Mouse (Mus musculus) MEL (cell line): ENCODE results near the gene Prss32. TPM values are rescaled to one million over a fixed set of nuclear protein-coding genes. Genes with fewer than 3 reads are reported as not detected.

Source experiments
- DNase-seq: peaks from one replicate; pipeline ENCODE4 v3.0.0; 2011; ENCODE audit warnings: low read depth, low spot score
- H3K27ac ChIP-seq: 2 replicates; pipeline ENCODE4 v1.5.1; 2012; ENCODE audit warnings: low read depth, mild to moderate bottlenecking, control low read depth, low read length, moderate library complexity; ENCODE audit not compliant: control insufficient read depth
- H3K27me3 ChIP-seq, 2 experiments: fragments of 150-350 bp in 1 of 2; sonication (generic) in 1 of 2; 2 replicates each; pipeline ENCODE4 v1.6.1; 2012; ENCODE audit warnings: low read length in 2 of 2, mild to moderate bottlenecking in 2 of 2, improper control_type of control experiment in 1 of 2, moderate library complexity in 1 of 2; ENCODE audit not compliant: insufficient read depth in 2 of 2, control insufficient read depth in 1 of 2
- H3K36me3 ChIP-seq, 2 experiments: 2 replicates each; pipeline ENCODE4 v1.6.1; 2012 to 2014; ENCODE audit warnings: low read length in 2 of 2, improper control_type of control experiment in 1 of 2, inconsistent platforms in 1 of 2, mild to moderate bottlenecking in 1 of 2; ENCODE audit not compliant: insufficient read depth in 2 of 2, control insufficient read depth in 1 of 2
- H3K4me1 ChIP-seq, 2 experiments: fragments of 150-350 bp in 1 of 2; sonication (generic) in 1 of 2; 2 replicates each; pipeline ENCODE4 v1.6.1; 2012; ENCODE audit warnings: low read length in 2 of 2, improper control_type of control experiment in 1 of 2, mild to moderate bottlenecking in 1 of 2; ENCODE audit not compliant: insufficient read depth in 2 of 2, control insufficient read depth in 1 of 2
- H3K4me3 ChIP-seq, 2 experiments: fragments of 150-350 bp in 1 of 2; sonication (generic) in 1 of 2; 2 replicates each; pipeline ENCODE4 v1.5.1; 2012; ENCODE audit warnings: low read depth in 2 of 2, low read length in 2 of 2, mild to moderate bottlenecking in 2 of 2, moderate library complexity in 2 of 2, control low read depth in 1 of 2, improper control_type of control experiment in 1 of 2; ENCODE audit not compliant: control insufficient read depth in 1 of 2, insufficient read depth in 1 of 2
- H3K79me2 ChIP-seq: 2 replicates; pipeline ENCODE4 v1.6.1; 2012; ENCODE audit warnings: mild to moderate bottlenecking, low read length, moderate library complexity; ENCODE audit not compliant: control insufficient read depth, poor library complexity, insufficient read depth
- H3K9ac ChIP-seq: 2 replicates; pipeline ENCODE4 v1.6.1; 2012; ENCODE audit warnings: low read depth, mild to moderate bottlenecking, control low read depth, low read length, moderate library complexity; ENCODE audit not compliant: control insufficient read depth, poor library complexity, severe bottlenecking
- H3K9me3 ChIP-seq: fragments of 150-350 bp; sonication (generic); replicated peaks from 2 replicates; pipeline ENCODE4 v1.6.1; 2012; ENCODE audit warnings: mild to moderate bottlenecking, low read length, improper control_type of control experiment, moderate library complexity; ENCODE audit not compliant: insufficient read depth
- BHLHE40 ChIP-seq: IDR thresholded peaks from 2 replicates; pipeline ENCODE4 v1.6.1; 2012; ENCODE audit warnings: low read depth, mild to moderate bottlenecking, inconsistent platforms, low read length, improper control_type of control experiment, borderline replicate concordance
- CHD1 ChIP-seq: IDR thresholded peaks from 2 replicates; pipeline ENCODE4 v1.6.1; 2012; ENCODE audit warnings: low read depth, mild to moderate bottlenecking, inconsistent platforms, low read length, improper control_type of control experiment
- E2F4 ChIP-seq: IDR thresholded peaks from 2 replicates; pipeline ENCODE4 v1.6.1; 2011; ENCODE audit warnings: low read depth, low read length, improper control_type of control experiment, borderline replicate concordance
- EP300 ChIP-seq, 2 experiments: IDR thresholded peaks; 2 replicates each; pipeline ENCODE4 v1.6.1; 2011; ENCODE audit warnings: improper control_type of control experiment in 2 of 2, low read length in 2 of 2, low read depth in 1 of 2, mild to moderate bottlenecking in 1 of 2
- ETS1 ChIP-seq: IDR thresholded peaks from 2 replicates; pipeline ENCODE4 v1.6.1; 2012; ENCODE audit warnings: low read depth, mild to moderate bottlenecking, inconsistent platforms, low read length, improper control_type of control experiment, moderate library complexity
- KAT2A ChIP-seq: conservative IDR thresholded peaks from 2 replicates; pipeline ENCODE4 v1.6.1; 2012; ENCODE audit warnings: low read depth, low read length, improper control_type of control experiment, inconsistent platforms
- MAFK ChIP-seq: IDR thresholded peaks from 2 replicates; pipeline ENCODE4 v1.6.1; 2011; ENCODE audit warnings: low read depth, mild to moderate bottlenecking, low read length, improper control_type of control experiment, borderline replicate concordance
- MAZ ChIP-seq: IDR thresholded peaks from 2 replicates; pipeline ENCODE4 v1.6.1; 2012; ENCODE audit warnings: low read depth, mild to moderate bottlenecking, inconsistent platforms, low read length, improper control_type of control experiment
- MEF2A ChIP-seq: IDR thresholded peaks from 2 replicates; pipeline ENCODE4 v1.6.1; 2014; ENCODE audit warnings: low read depth, mild to moderate bottlenecking, inconsistent platforms, low read length, improper control_type of control experiment; ENCODE audit not compliant: poor library complexity, insufficient replicate concordance, severe bottlenecking; ENCODE audit errors: extremely low read depth
- MXI1 ChIP-seq: IDR thresholded peaks from 2 replicates; pipeline ENCODE4 v1.6.1; 2011; ENCODE audit warnings: mild to moderate bottlenecking, low read depth, low read length, improper control_type of control experiment
- MYB ChIP-seq: IDR thresholded peaks from 2 replicates; pipeline ENCODE4 v1.6.1; 2011; ENCODE audit warnings: mild to moderate bottlenecking, low read depth, low read length, improper control_type of control experiment
- NELFE ChIP-seq: IDR thresholded peaks from 2 replicates; pipeline ENCODE4 v1.6.1; 2011; ENCODE audit warnings: low read depth, low read length, improper control_type of control experiment
- POLR2A ChIP-seq, 2 experiments: IDR thresholded peaks; 2 replicates each; pipeline ENCODE4 v1.6.1; 2011 to 2012; ENCODE audit warnings: low read length in 2 of 2, mild to moderate bottlenecking in 2 of 2, control low read depth in 1 of 2, improper control_type of control experiment in 1 of 2, low read depth in 1 of 2, moderate library complexity in 1 of 2; ENCODE audit not compliant: control insufficient read depth in 1 of 2, insufficient read depth in 1 of 2, poor library complexity in 1 of 2
- POLR2AphosphoS2 ChIP-seq: IDR thresholded peaks from 2 replicates; pipeline ENCODE4 v1.6.1; 2011; ENCODE audit warnings: low read length, improper control_type of control experiment
- POLR2AphosphoS5 ChIP-seq: IDR thresholded peaks from 2 replicates; pipeline ENCODE4 v1.6.1; 2012; ENCODE audit warnings: low read depth, borderline replicate concordance, mild to moderate bottlenecking, inconsistent platforms, low read length, moderate library complexity, mixed read lengths
- RAD21 ChIP-seq: IDR thresholded peaks from 2 replicates; pipeline ENCODE4 v1.6.1; 2011; ENCODE audit warnings: mild to moderate bottlenecking, low read depth, low read length, improper control_type of control experiment
- RCOR1 ChIP-seq: IDR thresholded peaks from 2 replicates; pipeline ENCODE4 v1.6.1; 2012; ENCODE audit warnings: low read depth, mild to moderate bottlenecking, inconsistent platforms, low read length, improper control_type of control experiment
- SIN3A ChIP-seq: IDR thresholded peaks from 2 replicates; pipeline ENCODE4 v1.6.1; 2012; ENCODE audit warnings: low read length, improper control_type of control experiment, inconsistent platforms
- TAL1 ChIP-seq: IDR thresholded peaks from 2 replicates; pipeline ENCODE4 v1.6.1; 2012; ENCODE audit warnings: mild to moderate bottlenecking, inconsistent platforms, low read length, moderate library complexity, mixed read lengths
- TBP ChIP-seq: IDR thresholded peaks from 2 replicates; pipeline ENCODE4 v1.8.0; 2011; ENCODE audit warnings: low read depth, low read length, improper control_type of control experiment
- UBTF ChIP-seq: IDR thresholded peaks from 2 replicates; pipeline ENCODE4 v1.6.1; 2012; ENCODE audit warnings: low read depth, mild to moderate bottlenecking, inconsistent platforms, low read length, improper control_type of control experiment, moderate library complexity, borderline replicate concordance; ENCODE audit not compliant: insufficient read depth
- USF2 ChIP-seq, 2 experiments: IDR thresholded peaks; 2 replicates each; pipeline ENCODE4 v1.6.1; 2011 to 2012; ENCODE audit warnings: improper control_type of control experiment in 2 of 2, low read length in 2 of 2, borderline replicate concordance in 1 of 2, inconsistent platforms in 1 of 2, low read depth in 1 of 2, mild to moderate bottlenecking in 1 of 2; ENCODE audit not compliant: insufficient read depth in 1 of 2
- ZNF384 ChIP-seq: IDR thresholded peaks from 2 replicates; pipeline ENCODE4 v1.6.1; 2012; ENCODE audit warnings: low read depth, mild to moderate bottlenecking, inconsistent platforms, low read length, improper control_type of control experiment
- polyA plus RNA-seq, 2 experiments: library from polyadenylated mRNA; stranded (reverse) in 1 of 2; unstranded in 1 of 2; fragments of >175 nt in 1 of 2; fragments of >200 nt in 1 of 2; gene quantifications; 2 replicates each; pipeline versions ENCODE4 v1.2.1 to v1.2.4; 2012; ENCODE audit warnings: low replicate concordance in 2 of 2, low read depth in 1 of 2; ENCODE audit not compliant: insufficient read length in 2 of 2, insufficient read depth in 1 of 2, missing spikeins in 1 of 2
- total RNA-seq: library from RNA; depleted of rRNA; stranded (reverse); fragments of 300-350 nt; gene quantifications from 2 replicates; pipeline ENCODE4 v1.2.3, GENCODE M21; 2012

The Prss32 gene
- total and polyA plus RNA-seq, 3 experiments = 0.71 TPM; not detected in 2

GRCm38 (mm10) chr17:23815641-23816040, 28.0 kb upstream of the Prss32 start:
- Histone ChIP-seq H3K36me3 (peaks cover 0 to 65% of the 10 kb centered on the region in 2 experiments; a peak in 2 of 4 replicates), H3K9me3 (no peaks in the 10 kb centered on the region)

GRCm38 (mm10) chr17:23818579-23818978, 25.1 kb upstream of the Prss32 start:
- TF ChIP-seq MXI1 (no peak), RCOR1 (peak; percentile 62; the same call in 1 of the 2 replicates)
- Histone ChIP-seq H3K36me3 (peaks cover 0 to 44% of the 10 kb centered on the region in 2 experiments; a peak in 2 of 4 replicates), H3K9me3 (no peaks in the 10 kb centered on the region), H3K4me1 (no peaks in the 10 kb centered on the region), H3K9ac (no peak overlapping the region), H3K79me2 (peaks cover 2% of the 10 kb centered on the region; the same call in 1 of the 2 replicates), H3K4me3 (no peak overlapping the region), H3K27me3 (no peaks in the 10 kb centered on the region), H3K27ac (no peak overlapping the region)
- DNase-seq = peak; percentile 28

More at GRCm38 (mm10) chr17:23815641-23816040, 28.0 kb upstream of the Prss32 start:
- Histone ChIP-seq H3K27me3 (no peaks in the 10 kb centered on the region), H3K4me3 (no peak overlapping the region), H3K4me1 (no peaks in the 10 kb centered on the region), H3K27ac (no peak overlapping the region), H3K79me2 (peaks cover 4% of the 10 kb centered on the region; the same call in 1 of the 2 replicates), H3K9ac (no peak overlapping the region)
- no peak for DNase-seq
- TF ChIP-seq POLR2AphosphoS2 (peak; percentile 28; the same call in 1 of the 2 replicates), TAL1 (no peak)

- Histone ChIP-seq H3K79me2 (peaks cover 2% of the 10 kb centered on the region; the same call in 1 of the 2 replicates), H3K27me3 (no peaks in the 10 kb centered on the region), H3K36me3 (peaks cover 0 to 43% of the 10 kb centered on the region in 2 experiments; a peak in 2 of 4 replicates)
- no peak for TF ChIP-seq ZNF384
- no peak for TF ChIP-seq EP300 (IDR thresholded peaks at IDR 0.05; ENCODE audit: low read depth in 1 of 2, low read length in 2 of 2)
- no peak for TF ChIP-seq TAL1
- TF ChIP-seq ETS1 = no peak
- TF ChIP-seq SIN3A = no peak
- no peak for TF ChIP-seq BHLHE40
- TF ChIP-seq TBP = no peak
- TF ChIP-seq E2F4 = no peak
- no peak for TF ChIP-seq MYB
- no peak for TF ChIP-seq KAT2A
- no peak for TF ChIP-seq UBTF
- no peak for TF ChIP-seq MAFK
- TF ChIP-seq MAZ = no peak
- TF ChIP-seq POLR2A (IDR thresholded peaks at IDR 0.05; ENCODE audit: control insufficient read depth in 1 of 2, insufficient read depth in 1 of 2, low read depth in 1 of 2, low read length in 2 of 2, poor library complexity in 1 of 2) = no peak; a peak in 1 of 4 replicates
- TF ChIP-seq CHD1 = no peak
- no peak for TF ChIP-seq POLR2AphosphoS5
- TF ChIP-seq NELFE = no peak
- no peak for TF ChIP-seq USF2 (IDR thresholded peaks at IDR 0.05; ENCODE audit: borderline replicate concordance in 1 of 2, insufficient read depth in 1 of 2, low read depth in 1 of 2, low read length in 2 of 2)
- no peak for TF ChIP-seq RAD21
- TF ChIP-seq MEF2A = no peak
- TF ChIP-seq, all 39 proteins: peak for 0
- Histone ChIP-seq H3K9ac (no peak overlapping the region), H3K4me1 (no peaks in the 10 kb centered on the region), H3K27ac (no peak overlapping the region), H3K4me3 (no peak overlapping the region), H3K9me3 (no peaks in the 10 kb centered on the region)
- no peak for DNase-seq
Measured at GRCm38 (mm10) chr17:23819235-23819634, 24.4 kb upstream of the Prss32 start.
